Mouse (Mus musculus) CD4-positive helper T cell, adult 2 months (primary cell): ENCODE measurements around the gene Prph.
"Not testable (repeated sequence)": the region's sequence is repeated elsewhere in the genome, so short reads cannot be mapped to it uniquely, and the experiment has no call there.

Experiments used
- DNase-seq: peaks from one replicate; pipeline ENCODE4 v3.0.0-alpha.2; 2012; ENCODE audit warnings: low read depth, missing footprints, low spot score

Prph gene

DNA sequence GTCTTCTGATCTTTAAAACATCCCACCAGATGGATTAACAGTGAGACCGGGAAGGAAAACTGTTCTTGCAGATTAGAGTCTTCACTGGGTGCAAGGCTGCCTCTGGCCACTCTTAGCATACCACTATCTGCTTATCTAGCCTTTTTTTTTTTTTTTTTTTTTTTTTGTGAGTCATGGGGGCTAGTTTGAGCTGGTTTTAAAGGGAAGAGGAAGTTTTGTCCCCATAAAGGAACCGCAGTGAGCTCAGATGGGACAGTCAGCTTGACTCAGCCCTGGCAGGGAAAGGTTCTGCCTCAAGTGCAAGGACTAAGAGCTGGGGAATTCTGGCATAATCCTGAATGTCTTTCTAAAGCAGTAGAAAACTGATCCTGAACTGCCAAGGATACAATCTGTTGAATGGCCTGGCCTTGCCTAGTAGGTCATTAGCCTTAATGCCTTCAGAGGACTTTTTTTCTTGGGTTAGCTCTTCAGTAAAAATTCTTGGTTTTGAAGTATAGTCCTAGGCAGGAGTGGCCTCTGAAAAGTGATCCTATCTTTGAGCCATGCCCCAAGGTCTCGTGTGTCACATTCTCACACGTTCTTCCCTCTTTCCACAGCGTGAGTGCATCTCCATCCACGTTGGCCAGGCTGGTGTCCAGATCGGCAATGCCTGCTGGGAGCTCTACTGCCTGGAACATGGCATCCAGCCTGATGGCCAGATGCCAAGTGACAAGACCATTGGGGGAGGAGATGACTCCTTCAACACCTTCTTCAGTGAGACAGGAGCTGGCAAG is 21.3 kb upstream of the Prph start:
- DNase-seq = no peak

DNA sequence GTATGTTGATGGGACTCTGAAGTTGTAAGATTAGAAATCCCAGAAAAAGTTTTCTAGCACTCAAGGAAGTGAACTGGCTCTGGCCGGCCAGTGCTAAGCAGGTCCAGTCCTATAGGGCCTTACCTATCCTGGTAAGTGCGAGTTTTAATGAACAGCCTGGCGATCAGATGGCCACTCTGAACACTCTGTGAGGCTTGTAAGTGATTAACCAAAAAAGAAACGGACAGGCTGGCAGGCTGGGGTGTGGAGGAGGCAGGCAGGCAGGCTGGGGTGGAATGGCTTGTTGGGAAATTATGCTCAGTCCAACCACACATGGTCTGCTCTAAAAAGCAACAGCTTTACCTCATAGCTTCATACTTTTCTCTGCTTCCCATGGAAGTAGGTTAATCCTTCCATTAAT is 19.5 kb upstream of the Prph start:
- no peak for DNase-seq

DNA sequence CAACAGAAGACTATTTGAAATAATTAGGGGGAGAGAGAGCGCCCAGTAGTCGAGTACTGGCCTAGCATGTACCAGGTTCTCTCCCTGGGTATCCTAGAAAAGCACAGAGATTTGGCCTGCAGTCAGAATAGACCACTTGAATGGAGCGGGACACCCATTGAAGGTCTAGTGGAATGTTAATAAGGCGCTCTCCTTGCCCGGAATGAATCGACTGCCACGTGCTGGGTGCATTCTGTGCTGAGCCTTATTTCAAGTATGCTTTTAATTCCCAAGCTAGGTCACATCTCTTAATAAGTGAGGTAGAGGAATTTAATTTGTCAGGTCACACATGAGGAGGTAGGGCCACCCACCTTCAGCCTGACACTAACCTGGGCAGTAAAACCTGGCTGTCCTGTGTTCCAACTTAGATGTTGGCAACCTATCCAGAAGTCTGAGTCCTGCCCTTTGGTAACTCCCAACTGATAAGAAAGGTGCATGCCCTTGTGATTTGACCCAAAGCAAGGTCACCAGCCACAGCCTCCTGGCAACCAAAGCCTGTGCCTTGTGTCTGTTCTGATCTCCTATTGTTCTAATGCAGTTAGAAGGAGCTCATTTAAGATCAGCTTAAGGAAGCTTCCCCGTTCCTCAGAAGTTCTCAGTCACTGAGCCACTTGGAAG is 18.6 kb upstream of the Prph start:
- no peak for DNase-seq

DNA sequence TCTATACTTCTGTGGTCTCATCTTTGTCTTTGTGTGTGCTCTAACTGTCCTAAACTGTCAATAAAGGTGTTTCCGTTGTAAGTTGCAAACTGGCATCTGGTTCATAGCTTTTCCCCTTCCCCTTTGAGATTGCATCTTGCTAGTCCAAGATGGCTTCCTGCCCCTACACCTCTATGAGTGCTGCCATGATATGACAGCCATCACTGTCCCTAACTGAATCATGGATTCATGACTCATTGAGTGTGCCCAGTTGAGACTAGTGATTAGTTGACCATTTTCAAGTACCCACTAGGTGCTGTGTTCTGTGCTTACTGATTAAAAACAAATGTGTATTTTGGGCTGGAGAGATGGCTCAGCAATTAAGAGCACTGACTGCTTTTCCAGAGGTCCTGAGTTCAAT is 16.9 kb upstream of the Prph start:
- DNase-seq = no peak

DNA sequence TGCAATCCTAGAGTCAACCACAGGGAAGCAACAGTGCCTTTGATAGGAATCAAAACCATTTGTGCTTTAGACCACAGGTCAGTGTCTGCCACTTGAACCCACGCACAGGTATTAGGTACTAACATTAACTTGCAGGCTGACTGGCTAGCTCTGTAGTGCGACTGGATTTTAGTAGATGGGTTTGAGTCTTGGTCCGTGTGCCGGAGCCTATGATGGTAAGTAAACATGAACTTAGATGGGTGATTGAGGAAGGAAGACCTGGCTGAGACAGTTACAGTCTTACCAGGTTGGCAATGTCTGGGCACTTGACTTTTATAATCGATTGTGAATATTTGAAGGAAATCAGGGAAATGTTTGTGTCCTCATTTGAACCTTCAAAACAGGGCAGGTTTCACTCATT is 16.2 kb upstream of the Prph start:
- DNase-seq = no peak

DNA sequence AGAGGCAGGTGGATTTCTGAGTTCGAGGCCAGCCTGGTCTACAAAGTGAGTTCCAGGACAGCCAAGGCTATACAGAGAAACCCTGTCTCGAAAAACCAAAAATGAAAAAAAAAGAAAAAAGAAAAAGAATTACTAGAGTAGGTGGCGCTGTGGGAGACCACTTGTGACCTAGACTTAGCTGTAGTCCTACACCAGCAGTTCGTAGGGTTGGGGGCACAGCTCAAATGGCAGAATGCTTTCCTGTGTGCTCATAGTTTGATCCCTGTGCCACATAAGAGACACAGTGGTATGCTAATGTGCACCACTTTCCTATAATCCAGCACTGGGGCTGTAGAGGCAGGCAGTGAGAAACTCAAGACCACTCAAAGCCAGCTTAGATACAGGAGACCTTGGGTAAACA is 15.7 kb upstream of the Prph start:
- no peak for DNase-seq

DNA sequence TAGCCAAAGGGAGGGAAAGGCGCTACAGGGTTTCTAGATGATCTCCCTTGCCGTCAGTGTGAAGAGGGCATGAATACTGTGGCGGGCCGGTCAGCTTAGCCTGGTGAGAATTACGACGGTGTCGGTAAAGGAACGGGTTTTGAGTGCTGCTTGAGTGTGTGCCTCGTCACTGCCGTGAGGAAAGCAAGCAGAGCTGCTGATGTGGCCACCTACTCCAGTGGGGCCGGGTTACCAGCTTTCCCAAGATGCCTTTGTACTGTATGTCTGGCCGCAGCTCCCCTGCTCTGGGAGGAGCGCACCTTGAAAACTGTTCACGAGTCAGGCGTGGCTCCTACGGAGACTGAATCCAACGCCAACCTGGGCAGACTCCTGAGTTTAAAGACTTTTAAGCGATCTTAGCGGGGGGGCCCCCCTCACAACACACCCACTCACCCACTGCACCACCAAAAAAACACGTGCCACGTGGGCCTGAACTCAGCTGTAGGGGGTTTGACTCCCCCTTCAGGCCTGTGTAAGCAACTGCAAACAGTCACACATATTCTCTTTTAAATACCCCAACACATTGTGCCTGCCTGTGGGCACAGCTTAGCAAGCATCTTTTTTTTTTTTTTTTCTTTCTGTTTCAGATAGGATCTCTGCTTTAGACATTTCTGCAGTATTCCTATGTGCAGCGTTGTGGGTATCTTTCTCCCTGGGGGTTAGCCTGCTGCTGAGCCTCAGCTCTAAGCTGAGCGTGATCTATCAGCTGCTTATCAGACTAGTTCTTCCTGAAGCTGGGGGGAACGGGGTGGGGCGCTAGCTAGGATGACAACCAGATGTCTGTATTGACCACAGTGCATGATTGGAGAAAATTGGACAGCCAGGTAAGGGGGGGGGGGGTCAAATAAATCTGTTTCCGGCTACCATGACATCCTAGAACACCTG is 14.7 kb upstream of the Prph start:
- DNase-seq = no peak

DNA sequence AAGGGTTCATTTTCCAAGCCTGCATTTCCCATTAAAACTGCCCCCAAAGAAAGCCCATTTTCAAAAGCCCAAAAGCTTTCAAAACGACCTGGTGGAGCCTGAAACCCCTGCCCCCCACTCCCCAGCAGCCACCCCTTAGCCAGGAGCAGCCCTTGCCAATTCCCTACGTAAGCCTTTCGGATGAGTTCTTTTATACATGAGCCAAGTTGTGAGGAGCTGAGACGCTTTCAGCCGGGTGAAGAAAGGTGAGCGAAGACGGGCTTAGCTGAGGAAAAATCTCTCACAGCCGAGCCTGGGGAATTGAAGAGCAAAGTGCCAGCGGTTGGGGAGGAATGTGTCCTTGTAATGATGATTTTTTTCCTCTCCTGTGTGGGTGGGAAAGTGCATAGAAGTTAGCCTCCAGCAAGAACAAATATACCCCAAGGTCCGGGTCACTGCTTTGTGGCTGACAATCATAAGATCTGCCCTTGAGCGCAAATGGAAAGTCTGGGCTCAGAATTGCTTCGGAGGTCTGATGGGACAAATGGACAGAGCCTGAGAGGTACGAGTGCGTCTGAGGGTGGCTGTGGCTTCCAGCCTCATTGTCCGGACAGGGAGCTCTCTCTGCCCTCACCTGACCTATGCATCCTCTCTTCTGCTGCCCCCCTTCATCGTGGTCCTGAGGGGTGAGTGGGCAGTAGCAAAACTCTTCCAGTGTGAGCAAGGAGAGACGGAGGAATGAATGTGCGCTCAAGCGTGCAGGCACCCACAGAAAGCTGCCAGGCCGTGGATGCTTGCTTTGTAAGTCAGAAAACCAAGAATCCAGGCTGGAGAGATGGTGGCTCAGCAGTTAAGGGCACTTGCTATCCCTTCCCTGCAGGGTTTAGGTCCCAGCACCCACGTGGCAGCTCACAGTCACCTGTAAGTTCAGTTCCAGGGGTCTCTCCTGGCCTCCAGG is 13.8 kb upstream of the Prph start:
- DNase-seq = no peak

DNA sequence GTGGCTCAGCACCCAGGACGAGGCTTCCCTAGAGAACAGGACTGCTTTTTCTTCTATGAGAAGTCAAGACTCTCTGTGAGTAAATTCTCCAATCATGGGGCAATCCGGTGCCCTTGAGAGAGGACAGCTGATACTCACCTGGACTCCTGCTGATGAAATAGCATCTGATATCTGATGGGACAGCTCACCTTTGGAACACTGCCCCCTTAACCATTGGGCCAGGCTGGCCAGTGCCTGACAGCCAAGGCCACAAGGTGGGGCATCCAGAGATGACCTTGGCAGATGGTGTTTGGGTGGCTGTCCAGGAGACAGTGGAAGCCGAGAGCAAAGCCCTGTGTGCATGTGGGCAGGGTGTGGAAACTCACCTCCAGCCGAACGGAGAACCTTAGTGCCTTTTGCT is 12.6 kb upstream of the Prph start:
- DNase-seq = no peak

DNA sequence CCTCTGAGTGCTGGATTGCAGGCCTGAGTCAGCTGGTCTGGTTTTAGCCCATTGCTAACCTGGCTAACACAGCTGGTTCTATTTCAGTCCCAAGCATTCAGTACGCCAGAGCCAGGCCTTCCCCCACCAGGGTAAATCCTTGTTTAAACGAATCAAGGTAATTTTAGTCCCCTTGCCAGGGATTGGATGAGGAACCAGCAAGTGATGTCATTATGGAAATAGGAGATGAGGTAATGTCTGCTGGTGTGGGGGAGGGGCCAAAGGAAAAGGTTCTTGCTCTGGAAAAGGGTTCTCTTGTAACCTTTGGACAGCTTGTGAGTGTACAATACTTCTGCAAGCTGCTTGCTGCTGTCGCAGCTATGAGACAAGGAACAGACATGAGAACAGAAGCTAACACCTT is 10.1 kb upstream of the Prph start:
- DNase-seq = no peak

DNA sequence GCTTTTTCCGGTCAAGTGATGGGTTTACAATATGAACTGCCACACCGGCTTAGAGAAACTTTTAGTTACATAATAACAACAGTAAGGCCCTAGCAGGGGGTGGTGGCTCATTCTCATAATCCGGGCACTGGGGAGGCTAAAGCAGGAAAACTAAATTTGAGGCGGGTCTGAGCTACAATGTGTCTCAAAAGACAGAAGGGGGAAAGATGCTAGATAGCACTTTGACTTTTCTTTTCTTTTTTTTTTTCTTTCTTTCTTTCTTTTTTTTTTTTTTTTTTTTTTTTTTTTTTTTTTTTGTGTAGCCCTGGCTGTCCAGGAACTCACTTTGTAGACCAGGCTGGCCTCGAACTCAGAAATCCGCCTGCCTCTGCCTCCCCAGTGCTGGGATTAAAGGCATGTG is 9.2 kb upstream of the Prph start:
- not testable (repeated sequence) for DNase-seq

DNA sequence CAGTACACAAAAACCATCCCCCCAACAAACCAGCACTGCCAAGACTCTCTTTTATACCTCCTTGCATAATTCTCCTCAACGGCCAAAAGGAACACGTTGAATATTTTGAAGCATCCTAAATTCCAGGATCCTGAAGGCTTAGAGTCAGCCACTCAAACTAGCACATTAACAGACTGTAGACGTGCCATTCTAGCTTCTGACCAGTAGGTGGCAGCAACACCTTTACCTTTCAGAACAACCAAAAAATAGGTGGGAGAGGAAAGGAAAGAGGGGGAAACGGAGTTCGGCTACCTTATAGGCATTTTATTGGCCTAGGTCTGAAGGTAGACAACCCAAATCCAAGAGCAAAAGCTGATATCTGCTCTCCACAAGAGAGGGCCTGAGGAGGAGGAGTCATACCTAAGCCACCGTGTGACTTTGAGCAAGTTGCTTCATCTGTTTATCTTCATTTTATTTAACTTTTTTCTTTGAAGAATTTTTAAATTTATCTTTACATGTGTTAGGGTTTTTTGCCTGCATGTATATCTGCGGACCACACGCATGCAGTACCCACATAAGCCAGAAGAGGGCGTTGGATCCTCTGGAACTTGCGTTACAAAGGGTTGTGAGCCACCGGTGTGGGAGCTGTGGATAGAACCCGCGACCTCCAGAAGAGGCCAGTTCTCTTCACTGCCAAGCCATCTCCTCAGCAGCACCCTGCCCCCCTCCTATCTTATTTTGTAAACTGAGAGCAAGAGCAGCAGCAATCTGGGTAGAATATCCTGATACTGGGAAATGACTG is 5.3 kb upstream of the Prph start:
- peak; percentile 65 for DNase-seq

DNA sequence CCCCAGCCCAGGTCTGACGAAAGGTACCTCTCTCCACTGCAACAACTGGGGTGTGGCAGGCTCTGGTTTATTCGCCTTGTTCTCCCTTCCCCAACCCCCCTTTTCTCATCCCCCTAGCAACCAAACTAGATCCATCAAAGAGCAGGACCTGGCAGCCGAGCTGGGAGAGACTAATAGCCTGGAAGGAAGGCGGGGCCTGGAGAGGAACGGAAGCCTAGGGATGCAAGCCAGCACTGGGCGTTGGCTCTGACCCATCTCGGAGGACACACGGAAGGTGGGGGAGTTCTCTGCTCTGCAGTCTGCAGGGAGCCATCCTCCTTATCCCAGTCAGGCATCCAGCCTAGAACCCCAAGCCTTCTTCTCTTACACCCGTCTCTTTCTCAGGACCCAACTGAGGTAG is 1.6 kb upstream of the Prph start:
- DNase-seq = no peak

DNA sequence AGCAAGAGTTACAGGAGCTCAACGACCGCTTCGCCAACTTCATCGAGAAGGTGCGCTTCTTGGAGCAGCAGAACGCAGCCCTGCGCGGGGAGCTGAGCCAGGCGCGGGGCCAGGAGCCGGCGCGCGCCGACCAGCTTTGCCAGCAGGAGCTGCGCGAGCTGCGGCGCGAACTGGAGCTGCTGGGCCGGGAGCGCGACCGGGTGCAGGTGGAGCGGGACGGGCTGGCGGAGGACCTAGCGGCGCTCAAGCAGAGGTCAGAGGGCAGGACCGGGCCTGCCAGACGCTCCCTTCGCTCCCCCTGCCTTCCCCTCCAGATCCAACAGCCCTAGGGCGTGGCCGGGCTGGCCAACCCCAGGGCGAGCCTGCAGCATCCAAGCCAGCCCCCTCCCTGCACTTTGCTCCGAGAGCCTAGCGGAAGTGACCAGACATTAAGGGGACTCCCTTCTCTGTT is 562 bp downstream of the Prph start:
- DNase-seq = peak; percentile 35

DNA sequence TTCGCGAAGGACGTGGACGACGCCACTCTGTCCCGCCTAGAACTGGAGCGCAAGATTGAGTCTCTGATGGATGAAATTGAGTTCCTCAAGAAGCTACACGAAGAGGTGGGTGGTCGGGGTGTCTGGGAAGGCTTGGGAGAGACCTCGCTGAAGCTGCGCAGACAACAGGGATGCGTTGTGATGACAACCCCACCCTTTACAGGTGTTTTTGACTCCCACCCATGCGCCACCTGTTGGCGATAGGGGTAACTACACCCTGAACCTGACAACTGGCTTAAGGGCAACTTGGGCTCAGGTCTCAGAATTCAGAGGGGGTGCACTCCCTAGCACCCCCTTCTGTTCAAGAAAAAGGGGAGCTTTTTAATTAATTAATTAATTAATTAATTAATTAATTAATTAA is 1.4 kb downstream of the Prph start:
- peak; percentile 66 for DNase-seq

DNA sequence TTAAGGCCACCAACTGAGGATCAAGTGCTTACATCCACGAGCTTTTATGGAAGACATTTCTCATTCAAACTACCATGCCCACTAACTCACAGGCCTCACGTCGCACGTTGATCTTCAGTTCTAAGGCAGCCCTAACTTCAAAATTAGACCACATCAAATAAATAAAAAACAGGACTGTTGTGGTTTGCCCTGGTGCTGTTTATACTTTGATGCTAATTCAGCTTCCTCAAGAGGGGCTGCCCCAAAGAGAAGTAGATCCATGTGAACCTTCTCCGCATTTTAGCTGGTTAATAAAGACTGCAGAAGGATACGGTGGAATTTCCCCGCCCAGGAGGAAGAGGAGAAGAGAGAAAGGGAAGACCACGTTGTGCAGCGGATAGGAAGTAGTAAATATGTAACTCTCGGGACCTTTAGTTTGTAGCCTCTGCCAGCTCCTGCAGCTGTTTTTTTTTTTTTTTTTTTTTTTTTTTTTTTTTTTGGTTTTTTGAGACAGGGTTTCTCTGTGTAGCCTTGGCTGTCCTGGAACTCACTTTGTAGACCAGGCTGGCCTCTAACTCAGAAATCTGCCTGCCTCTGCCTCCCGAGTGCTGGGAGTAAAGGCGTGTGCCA is 10.7 kb downstream of the Prph start:
- peak; percentile 74 for DNase-seq

DNA sequence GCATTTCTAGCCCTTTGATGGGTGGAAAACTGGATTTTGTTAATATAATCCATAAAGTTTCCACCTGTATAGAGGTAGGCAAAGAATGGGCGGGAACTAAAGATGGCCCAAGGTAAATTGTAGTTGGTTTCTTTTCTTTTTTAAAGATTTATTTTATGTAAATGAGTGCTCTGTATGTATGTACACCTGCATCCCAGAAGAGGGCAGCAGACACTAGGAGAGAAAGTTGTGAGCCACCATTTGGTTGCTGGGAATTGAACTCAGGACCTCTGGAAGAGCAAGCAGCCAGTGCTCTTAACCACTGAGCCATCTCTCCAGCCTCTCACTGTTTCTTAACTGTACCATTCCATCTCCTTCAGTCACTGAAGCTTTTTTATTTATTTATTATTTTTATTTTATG is 17.0 kb downstream of the Prph start:
- no peak for DNase-seq

DNA sequence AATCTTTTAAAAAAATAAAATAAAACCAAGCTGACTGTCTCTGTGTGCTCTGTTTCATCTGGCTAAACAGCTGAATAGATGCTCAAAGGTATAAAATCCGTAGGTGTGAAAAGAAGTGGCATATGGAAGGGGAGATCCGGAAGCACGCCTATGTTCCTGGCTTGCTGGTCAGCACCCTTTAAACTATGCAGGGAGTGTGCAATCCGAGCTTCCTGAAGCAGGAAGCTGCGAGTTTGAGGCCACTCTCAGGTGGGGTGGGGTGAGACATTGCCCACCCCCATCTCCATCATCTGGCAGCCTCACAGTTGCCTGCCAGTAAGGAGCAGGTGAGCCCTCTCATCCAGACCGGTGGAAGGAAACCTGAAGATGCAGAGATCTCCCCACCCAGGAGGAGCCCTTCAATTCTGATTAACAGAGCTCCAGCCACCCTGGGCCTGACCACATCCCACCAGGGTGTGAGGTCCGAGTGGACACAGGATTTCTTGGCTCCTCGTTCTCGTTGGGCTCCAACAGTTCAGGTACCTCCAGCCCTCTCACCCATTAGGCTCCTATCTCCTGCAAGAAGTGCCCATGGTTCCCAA is 19.1 kb downstream of the Prph start, which contains the start of gene Troap:
Gene Troap (plus strand): TSS at position 557 of the 581 bp plus-strand sequence.
- no peak for DNase-seq

DNA sequence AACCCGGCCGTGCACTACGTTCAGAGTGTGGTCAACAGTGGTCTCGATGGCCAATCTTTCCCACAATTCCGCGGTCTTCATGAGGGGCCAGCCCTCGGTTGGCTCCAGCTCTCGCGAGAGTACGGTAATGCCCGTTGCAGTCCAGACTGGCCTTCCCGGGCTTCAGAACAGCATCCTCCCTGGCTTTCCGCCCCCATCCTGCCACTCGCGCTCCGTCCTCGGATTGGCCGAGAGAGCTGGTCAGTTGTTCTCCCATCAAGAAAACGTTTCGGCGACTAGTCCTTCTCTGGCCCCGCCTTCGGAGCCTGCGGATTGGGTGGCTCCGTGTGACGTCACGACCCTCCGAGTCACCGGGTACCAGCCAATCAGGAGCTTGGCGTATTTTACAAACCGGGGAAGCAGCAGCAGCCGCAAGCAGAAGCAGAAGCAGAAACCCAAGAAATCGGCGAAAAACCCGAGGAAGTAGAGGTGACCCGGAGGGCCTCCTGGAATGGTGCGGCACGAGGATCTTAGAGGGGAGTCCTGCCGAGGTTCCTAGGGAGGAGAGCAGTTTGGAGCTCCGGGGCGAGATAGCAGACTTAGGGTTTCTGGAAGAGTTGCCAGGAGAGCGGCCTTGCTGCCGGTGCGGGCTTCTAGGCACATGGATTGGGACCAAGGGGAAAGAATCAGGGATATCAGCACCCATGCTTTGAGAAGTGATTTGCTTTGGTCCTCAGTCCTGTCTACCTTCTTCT is 19.8 kb downstream of the Prph start:
- DNase-seq = peak; percentile 94
